Mouse (Mus musculus): ENCODE measurements around the gene Cep295nl.
"Not testable (repeated sequence)": the region's sequence is repeated elsewhere in the genome, so short reads cannot be mapped to it uniquely, and the experiment has no call there.

The Cep295nl gene

DNA sequence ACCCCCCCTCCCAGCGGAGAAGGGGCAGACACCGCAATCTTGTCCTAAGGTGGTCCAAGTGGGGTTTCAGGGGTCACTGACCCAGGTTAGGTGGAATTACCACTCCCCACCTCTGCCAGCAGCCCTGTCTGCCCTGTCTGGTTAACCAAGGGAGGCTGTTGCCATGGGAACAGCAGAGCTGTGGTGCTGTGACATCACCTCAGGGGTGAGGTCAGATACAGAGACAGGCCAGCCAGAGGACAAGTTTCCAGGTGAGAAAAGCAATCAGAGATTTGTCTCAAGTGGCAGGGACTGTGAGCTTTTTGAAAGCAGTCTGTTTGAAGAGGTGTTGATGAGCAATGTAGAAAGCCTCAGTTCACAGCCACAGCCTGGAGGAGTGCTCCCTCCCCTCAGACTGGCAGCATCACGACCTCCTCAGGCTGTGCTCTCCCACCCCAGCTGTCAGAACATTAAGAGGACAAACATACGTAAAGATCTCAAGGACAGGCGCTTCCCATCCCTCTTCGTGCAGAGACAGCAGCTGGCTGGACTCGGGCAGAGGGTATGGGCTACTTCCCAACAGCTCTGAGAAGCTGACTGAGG, at the start of gene Cep295nl:
Cep295nl (minus strand) TSS at position 101 of the 582 bp plus-strand sequence.
- DNase-seq (ENCODE audit: low spot score in 2 of 2): peak; percentile 69 to 79

GRCm38 (mm10) chr11:118387816-118388215, 45.5 kb upstream of the Cep295nl start:
- not testable (repeated sequence) for DNase-seq (ENCODE audit: low spot score in 2 of 2)

DNA sequence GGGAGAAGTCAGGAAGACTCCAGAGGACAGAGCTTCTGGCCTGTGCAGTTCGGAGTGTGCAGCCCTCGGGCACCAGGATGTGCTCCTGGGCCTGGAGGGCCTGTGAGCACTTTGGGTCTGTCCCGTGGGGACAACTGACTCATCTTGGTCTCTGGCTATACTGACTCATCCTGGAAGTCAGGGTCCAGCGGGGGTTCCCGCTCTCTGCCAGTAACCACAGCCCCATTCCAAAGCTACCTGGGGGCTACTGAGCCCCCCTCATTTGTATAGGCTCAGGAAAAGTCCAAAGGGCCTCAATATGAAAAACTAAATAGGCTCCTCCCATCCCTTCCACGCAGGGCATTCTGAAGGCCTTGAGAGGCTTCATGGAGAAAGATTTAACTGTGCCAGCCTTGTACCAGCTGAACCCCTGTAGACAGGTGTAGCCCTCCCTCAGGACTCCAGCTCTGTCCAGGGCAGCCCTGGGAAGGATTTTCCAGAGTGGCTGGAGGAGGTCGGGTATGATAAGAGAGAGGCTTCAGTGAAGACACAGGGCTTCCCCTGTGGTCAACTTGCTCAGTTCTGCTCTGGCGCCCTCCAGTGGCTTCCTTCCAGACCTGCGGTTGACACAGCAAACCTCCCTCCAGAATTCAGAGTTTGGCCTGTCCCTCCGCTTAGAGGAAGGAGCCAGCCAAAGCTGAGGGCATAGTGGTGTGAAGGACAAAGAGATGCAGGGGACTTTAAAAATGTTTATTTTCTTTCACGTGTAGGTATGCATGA, 37.1 kb upstream of the Cep295nl start:
- DNase-seq (ENCODE audit: low spot score in 2 of 2): peak; percentile 69 to 77

DNA sequence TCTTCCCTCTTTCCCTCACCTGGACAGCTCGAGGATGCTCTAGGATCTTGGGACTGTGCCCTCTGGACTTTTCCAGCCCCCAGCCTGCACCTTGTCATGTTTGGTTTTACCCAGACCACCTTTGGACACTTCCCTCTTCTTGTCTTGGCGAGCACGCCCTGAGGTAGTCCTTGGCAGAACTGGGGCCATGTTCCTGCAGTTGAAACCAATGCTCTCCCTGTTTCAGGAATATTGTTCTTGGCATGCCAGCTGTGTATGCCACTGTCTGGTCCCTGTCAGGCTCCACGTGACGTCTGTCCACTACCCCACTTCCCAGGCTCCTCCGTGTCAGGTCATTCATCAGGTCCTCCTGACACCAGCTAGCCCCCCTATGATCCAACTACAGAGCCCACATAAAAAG, 36.4 kb upstream of the Cep295nl start:
- no peak for DNase-seq (ENCODE audit: low spot score in 2 of 2)

- DNase-seq (ENCODE audit: low spot score in 2 of 2): not testable (repeated sequence)
These were observed 34.0 kb upstream of the Cep295nl start for GRCm38 (mm10) chr11:118376323-118376722.

DNA sequence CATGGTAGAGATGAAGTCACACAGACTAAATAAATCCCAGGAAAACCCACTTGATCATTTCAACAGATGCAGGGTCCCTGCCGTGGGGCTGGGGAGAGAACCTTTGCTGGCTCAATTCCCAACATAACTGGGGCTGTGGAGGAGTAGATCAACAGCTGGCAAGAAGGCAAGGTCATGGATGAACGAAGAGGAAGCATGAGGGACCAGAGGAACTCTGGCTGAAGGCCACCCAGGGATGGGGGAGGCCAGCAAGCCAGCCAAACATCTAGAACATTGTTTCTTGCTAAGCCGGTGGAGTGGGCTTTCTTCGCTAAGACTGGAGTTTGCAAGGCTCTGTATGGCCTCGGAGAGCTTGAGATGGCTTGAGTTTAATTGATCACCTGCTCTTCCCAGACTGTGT, 33.6 kb upstream of the Cep295nl start:
- DNase-seq (ENCODE audit: low spot score in 2 of 2): no peak

DNA sequence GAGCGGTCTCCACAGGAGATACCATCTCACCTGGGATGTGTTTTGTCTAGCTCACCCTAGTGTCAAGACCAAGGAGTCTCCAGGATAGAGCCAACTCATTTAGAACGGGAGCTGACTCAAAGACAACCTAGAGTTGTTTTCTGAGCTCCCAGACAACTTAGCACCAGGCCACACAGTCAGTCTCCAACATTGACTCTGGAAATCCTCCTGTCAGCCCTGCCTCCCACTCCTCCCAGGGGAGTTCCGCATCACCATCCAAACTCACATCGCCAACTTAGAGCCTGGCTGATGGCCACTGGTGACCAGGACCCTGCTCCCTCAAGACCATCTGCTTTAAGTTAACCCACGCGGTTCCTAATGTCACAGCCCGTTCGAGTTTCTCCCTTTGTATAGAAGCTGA, 33.2 kb upstream of the Cep295nl start:
- DNase-seq (ENCODE audit: low spot score in 2 of 2): no peak

- no peak for DNase-seq (ENCODE audit: low spot score in 2 of 2)
These were observed 32.7 kb upstream of the Cep295nl start for GRCm38 (mm10) chr11:118375006-118375405.

DNA sequence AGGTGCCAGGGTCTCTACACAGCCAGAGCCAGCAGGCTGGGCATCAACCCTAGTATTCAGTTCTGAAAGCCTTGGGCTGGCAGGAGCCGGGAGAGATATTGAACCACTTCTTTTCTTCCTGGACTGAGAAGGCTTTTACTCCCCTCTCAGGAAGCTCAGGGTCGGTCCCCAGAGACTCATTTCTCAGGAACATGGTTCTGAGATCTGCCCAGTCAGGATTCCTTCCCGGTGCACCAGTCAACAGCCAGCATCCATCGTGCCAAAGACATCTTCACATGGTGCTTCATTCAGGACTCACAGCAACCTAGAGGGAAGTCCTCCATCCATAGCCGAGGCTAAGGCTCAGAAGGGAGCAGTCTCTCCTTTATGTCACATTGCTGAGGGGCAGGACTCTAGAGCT, 32.2 kb upstream of the Cep295nl start:
- DNase-seq (ENCODE audit: low spot score in 2 of 2): no peak

DNA sequence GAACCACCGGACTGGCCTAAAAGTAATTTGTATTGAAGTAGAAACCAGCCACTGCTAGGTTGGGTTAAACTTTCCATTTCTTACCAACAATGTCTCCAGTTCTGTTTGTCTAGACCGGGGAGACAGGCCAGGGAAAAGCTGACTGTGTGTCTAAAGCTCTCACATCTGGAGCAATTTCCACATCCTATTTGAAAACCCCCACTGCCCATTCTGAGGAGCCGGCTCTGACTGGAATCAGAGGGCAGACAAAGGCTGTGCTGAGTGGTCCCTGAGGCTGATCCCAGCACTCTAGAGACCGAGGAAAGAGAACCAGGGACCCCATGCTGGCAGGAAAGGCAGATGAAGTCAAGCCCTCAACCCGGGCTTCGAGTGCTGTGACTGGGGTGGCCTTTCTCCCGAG, 30.3 kb upstream of the Cep295nl start:
- no peak for DNase-seq (ENCODE audit: low spot score in 2 of 2)

DNA sequence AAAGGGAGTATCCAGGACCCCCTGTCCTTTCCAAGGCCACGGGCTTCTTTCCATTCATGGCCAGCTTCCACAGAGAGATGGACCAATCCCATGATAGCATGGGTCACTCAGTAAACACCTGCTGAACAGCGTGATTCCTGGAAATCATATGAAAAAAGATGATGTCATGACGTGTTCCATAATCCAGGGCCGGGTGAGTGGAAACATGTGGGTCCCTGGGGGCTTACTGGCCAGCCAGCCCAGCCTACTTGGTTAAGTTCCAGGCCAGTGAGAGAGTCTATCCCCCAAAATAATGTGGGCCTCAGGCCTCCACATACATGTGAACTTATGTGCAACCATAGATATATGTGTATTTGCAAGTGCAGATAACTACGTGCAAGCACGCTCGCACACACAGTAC, 29.6 kb upstream of the Cep295nl start:
- DNase-seq (ENCODE audit: low spot score in 2 of 2): no peak

DNA sequence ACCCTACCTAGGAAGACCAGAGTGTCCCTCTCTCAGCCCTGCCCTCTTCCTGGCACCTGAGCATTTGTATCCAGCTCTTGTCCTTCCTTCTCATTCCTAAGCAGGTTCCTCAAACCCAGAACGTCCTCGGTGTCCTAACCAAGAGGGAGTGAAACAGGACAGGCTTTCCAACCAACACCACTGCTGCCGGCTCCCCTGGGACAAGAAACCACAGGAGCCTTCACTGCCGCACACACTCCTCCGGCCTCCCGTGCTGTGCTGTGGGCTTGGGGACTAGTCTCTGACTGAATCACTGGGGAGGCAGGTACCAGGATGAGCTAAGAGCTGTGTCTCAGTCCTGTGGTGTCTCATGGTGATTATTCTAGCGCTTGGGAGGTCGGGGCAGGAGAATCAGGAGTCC, 27.4 kb upstream of the Cep295nl start:
- no peak for DNase-seq (ENCODE audit: low spot score in 2 of 2)

- no peak for DNase-seq (ENCODE audit: low spot score in 2 of 2)
These were observed 27.0 kb upstream of the Cep295nl start for GRCm38 (mm10) chr11:118369251-118369650.

DNA sequence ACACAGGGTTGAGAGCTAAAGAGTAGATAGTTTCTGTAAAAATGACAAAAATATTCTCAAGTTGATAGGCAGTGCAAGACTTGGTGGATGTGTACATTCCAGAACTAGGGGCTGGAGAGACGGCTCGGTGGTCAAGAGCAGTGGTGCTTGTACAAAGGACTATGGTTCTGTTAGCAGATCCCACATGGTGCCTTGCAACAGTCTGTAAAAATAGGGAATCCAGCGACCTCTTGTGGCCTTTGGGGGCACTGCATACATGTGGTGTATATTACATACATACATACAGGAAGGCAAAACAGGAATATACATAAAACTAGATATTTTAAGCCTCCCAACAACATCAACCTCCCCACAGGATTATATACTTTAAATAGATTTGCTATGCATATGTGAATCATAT, 26.0 kb upstream of the Cep295nl start:
- DNase-seq (ENCODE audit: low spot score in 2 of 2): peak; percentile 36 to 40

DNA sequence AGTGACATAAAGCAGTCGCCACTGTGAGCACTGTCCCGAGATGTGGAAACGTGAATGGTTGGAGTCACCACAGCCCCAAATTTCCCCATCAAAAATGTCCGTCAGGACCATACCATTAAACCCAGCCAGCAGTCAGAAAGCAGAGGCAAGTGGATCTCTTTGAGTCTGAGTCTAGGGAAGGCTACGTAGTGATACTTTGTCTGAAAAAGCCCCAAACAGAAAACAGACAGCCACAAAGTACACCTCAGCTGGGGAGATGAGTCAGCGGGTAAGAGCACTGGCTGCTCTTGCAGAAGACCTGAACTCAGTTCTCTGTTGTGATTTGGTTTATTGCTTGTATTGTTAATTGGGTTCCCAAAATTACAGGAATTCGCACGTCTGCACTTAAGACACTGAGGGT, 24.3 kb upstream of the Cep295nl start:
- no peak for DNase-seq (ENCODE audit: low spot score in 2 of 2)

- no peak for DNase-seq (ENCODE audit: low spot score in 2 of 2)
These were observed 23.8 kb upstream of the Cep295nl start for GRCm38 (mm10) chr11:118366108-118366507.

DNA sequence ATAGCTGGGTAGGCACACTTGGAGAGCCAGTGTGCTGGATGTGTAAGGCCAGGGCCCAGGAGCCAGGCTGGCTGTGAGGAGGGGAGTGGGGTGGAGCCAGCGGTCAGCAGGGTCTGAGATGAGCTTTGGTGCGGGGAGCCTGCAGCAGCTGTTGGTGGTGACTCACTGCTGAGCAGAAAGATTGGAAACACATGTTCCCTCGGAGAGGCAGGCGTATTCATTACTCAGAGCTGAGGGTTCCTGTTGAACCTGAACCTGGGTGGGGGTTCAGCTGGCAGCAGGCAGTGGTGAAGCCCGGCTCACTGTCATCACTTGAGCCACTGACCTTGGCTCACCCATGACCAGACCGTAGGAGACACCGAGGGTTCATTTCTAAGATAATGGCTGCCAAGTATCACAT, 22.9 kb upstream of the Cep295nl start:
- DNase-seq (ENCODE audit: low spot score in 2 of 2): no peak

DNA sequence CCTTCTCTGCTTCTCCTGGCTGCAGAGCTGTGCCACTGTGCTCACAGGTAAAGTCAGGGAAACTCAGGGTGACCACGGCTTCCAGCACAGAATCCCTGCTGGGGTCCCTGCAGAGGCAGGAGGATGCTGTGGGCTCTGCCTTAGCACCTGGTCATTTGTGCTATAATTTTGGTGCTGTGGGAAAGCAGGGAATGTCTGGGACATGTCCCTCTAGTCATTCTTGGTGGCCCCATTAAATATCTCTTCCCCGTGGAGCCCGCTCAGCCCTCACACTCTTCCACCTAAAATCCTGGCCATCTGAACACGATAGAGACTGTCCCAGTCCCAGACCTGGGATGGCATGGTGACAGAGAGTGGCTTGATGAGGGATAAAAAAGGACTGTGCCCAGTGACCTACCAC, 21.7 kb upstream of the Cep295nl start:
- DNase-seq (ENCODE audit: low spot score in 2 of 2): no peak

GRCm38 (mm10) chr11:118362971-118363518, 20.7 kb upstream of the Cep295nl start:
- DNase-seq (ENCODE audit: low spot score in 2 of 2): peak; percentile 65 to 77

DNA sequence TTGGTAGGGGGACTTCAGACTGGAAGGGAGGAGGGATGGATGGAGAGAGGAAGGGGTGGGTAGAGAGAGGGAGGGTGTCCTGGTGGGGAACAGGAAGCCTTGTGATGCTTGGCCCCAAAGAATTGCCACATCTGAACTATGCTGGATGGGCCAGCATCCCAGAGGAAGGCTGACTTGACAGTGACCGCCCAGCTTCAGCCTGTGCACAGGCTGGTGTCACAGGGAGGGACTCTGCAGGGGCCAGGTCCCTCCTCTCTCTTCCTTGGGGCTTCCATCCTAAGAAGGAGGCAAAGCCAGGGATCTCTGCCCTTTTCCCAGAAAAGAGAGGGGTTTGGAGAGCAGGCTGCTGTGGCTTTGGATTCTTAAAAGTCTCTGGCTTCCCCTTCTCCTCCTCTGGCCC, 20.2 kb upstream of the Cep295nl start:
- DNase-seq (ENCODE audit: low spot score in 2 of 2): no peak

DNA sequence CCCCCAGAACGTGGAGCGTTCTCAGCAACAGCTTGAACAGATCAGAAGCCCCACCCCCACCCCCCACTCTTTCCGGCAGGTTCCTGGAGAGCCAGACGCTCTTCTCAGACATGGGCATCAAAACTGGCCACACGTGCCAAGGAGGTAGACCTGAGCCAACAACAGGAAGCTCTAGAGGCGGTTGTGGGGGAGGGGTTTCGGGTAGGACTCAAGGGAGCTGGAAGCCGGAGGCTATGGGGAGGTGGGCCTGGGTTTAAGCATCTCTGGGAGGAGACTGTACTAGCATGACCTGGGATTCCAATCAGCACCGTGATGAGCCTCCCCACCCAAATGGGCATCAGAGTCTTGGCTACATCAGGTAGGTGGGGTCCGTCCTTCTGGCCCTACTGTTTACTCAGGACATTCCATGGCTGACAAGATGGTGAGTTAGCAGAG, 18.6 kb upstream of the Cep295nl start:
- no peak for DNase-seq (ENCODE audit: low spot score in 2 of 2)

DNA sequence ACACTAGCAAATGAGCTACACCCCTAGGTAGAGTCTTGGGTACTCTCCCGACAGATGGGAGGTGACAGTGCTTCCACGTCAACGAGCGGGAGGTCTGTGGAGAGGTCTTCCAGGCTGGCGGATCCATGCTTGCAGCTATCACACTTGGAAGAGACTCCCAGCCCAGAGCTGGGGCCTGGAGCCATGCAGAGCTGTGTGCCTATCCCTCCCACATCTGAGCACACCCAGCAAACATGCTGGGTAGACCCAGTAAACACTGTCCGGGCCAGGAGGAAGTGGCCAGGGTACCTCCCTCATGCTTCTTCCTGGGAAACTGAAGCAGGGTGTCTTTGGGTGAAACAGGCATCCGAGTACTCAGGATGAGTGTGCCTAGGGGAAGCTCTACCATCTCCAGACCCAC, 18.2 kb upstream of the Cep295nl start:
- DNase-seq (ENCODE audit: low spot score in 2 of 2): no peak

GRCm38 (mm10) chr11:118355640-118356039, 13.3 kb upstream of the Cep295nl start, which contains the start of gene Timp2:
Gene Timp2, minus strand, starts transcription at chr11:118355740.
- DNase-seq (ENCODE audit: low spot score in 2 of 2): no peak

All from natural killer cell, adult 2 months (primary cell).